Mouse (Mus musculus) bone marrow macrophage, adult 2 months (primary cell): Measurements from ENCODE around the gene Ndrg4.

Experiments used
- CTCF ChIP-seq: IDR thresholded peaks from 2 replicates; pipeline ENCODE4 v1.5.1; 2012; ENCODE audit warnings: low read depth, mild to moderate bottlenecking, low read length, moderate library complexity
- POLR2A ChIP-seq: IDR thresholded peaks from 2 replicates; pipeline ENCODE4 v1.6.1; 2012; ENCODE audit warnings: mild to moderate bottlenecking, low read depth, low read length, borderline replicate concordance

DNA sequence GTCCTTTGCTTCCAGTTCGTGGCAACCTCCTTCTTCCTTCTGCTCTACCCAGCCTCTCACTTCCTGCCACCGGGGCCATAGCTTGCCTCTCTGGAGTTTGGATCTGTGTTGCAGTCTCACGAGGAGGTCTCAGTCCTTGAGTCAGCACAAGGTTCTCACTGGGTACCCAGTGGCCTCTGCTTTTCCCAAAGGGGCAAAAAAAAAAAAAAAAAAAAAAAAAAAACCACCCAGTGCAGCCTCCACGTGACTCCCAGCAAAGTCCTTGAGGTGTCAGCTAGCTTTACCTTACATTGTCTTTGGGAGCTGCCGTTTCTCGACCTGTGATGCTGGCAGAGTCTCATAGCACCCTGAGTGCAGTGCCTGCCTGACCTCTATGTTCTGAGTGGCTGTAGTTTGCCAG lies 21.4 kb downstream of the Ndrg4 start:
- TF ChIP-seq CTCF (no peak), POLR2A (no peak)
